Mouse (Mus musculus) heart, embryonic 14.5 days (tissue): ENCODE data around the gene Adsl. TPM values are rescaled to one million over a fixed set of nuclear protein-coding genes. Genes with fewer than 3 reads are reported as not detected.

Experiments
- ATAC-seq: fragments of 200-750 bp; cut with Nextera tagmentation; 2 replicates; pipeline ENCODE4 v1.8.0; 2017; ENCODE audit warnings: low read depth, moderate TSS enrichment; ENCODE audit not compliant: insufficient number of reproducible peaks, insufficient read depth, low FRiP score
- H3K27ac ChIP-seq, 2 experiments: fragments of 200-500 bp in 1 of 2; fragments of 300-500 bp in 1 of 2; sonication (generic) in 1 of 2; replicated peaks in 1 of 2; 2 replicates each; pipeline ENCODE4 v1.5.1; 2012 to 2014; ENCODE audit warnings: low read depth in 2 of 2, low read length in 2 of 2, control low read depth in 1 of 2, mild to moderate bottlenecking in 1 of 2, mixed read lengths in 1 of 2; ENCODE audit not compliant: control insufficient read depth in 1 of 2, insufficient read depth in 1 of 2
- H3K27me3 ChIP-seq: fragments of 300-500 bp; sonication (generic); 2 replicates; pipeline ENCODE4 v1.6.1; 2014; ENCODE audit warnings: mild to moderate bottlenecking, low read length, control low read depth; ENCODE audit not compliant: control insufficient read depth, insufficient read depth
- H3K36me3 ChIP-seq: fragments of 300-500 bp; sonication (generic); 2 replicates; pipeline ENCODE4 v1.6.1; 2014; ENCODE audit warnings: mild to moderate bottlenecking, control low read depth, low read length, mixed read lengths; ENCODE audit not compliant: control insufficient read depth, insufficient read depth
- H3K4me1 ChIP-seq, 2 experiments: fragments of 200-500 bp in 1 of 2; fragments of 300-500 bp in 1 of 2; sonication (generic) in 1 of 2; 2 replicates each; pipeline ENCODE4 v1.6.1; 2012 to 2014; ENCODE audit warnings: low read length in 2 of 2, control low read depth in 1 of 2, mixed read lengths in 1 of 2; ENCODE audit not compliant: control insufficient read depth in 2 of 2, insufficient read depth in 2 of 2
- H3K4me2 ChIP-seq: fragments of 300-500 bp; sonication (generic); 2 replicates; pipeline ENCODE4 v1.6.1; 2014; ENCODE audit warnings: mild to moderate bottlenecking, low read length
- H3K4me3 ChIP-seq, 2 experiments: fragments of 200-500 bp in 1 of 2; fragments of 300-500 bp in 1 of 2; sonication (generic) in 1 of 2; 2 replicates each; pipeline ENCODE4 v1.5.1; 2012 to 2014; ENCODE audit warnings: low read length in 2 of 2, mild to moderate bottlenecking in 2 of 2, control low read depth in 1 of 2, low read depth in 1 of 2, moderate library complexity in 1 of 2; ENCODE audit not compliant: control insufficient read depth in 1 of 2, insufficient read depth in 1 of 2
- H3K9ac ChIP-seq: fragments of 300-500 bp; sonication (generic); 2 replicates; pipeline ENCODE4 v1.6.1; 2014; ENCODE audit warnings: mild to moderate bottlenecking, low read length
- H3K9me3 ChIP-seq: fragments of 300-500 bp; sonication (generic); 2 replicates; pipeline ENCODE4 v1.6.1; 2016; ENCODE audit warnings: low read length, control low read depth; ENCODE audit not compliant: control insufficient read depth
- WGBS: fragments of 180-500 bp; shearing (Covaris S2); extraction: QIAGEN DNeasy Blood & Tissue Kit; methylation state at CpG from one replicate; pipeline ENCODE4 v1.1.7; 2014; 5-methylcytosine and 5-hydroxymethylcytosine counted together
- polyA plus RNA-seq: library from polyadenylated mRNA; unstranded; fragments of >200 nt; fragmentation: Nextera tagmentation; extraction: Ambion mirVana; gene quantifications from 2 replicates; pipeline ENCODE4 v1.2.1, GENCODE M21; 2014

Adsl gene
- polyA plus RNA-seq, 1 experiment from 2014 or later = 149 TPM

DNA sequence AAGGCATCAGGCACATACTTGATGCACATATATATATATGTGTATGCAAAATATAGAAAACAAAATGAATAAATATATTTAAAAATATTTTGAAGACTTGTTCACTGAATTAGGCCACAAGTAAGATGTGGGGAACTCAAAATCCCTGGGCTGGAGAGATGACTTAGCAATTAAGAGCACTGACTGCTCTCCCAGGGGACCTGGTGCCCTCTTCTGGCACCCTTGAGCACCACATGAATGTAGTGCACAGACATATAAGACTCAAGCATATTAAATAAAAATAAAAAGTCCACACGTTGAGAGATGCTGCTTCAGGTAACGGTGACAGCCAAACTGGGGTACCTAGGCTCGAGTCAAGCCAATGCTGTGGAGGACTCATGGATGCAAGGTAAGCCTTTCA is 2.4 kb upstream of the Adsl start:
- Histone ChIP-seq H3K4me1 (peaks cover 5 to 13% of the 10 kb centered on the region in 2 experiments; a peak in 3 of 4 replicates), H3K9ac (no peak overlapping the region), H3K9me3 (no peaks in the 10 kb centered on the region), H3K4me2 (no peak overlapping the region), H3K4me3 (no peak overlapping the region), H3K36me3 (peaks cover 10% of the 10 kb centered on the region; the same call in 1 of the 2 replicates), H3K27ac (no peak overlapping the region), H3K27me3 (no peaks in the 10 kb centered on the region)
- ATAC-seq = no peak
- 52% methylated on average over 3 of the region's 3 CpGs for WGBS

DNA sequence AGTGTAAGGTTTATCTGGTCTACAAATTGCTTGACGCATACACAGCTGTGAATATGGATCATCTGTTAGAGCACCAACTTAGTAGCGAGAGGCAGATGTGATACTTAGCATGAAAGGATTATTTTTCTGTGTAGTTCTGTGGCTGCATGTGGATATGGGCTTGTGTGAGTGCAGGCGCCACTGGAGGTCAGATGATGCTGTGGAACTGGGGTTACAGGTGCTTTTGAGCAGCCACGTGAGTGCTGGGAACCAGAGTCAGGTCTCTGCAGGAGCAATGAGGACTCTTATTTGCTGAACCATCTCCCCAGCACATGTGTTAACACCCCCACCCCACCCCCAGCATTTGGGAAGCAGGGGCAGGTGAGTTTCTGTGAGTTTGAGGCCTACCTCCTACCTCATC is 1.1 kb downstream of the Adsl start:
- peak overlapping the region; percentile 87 for H3K4me2 ChIP-seq
- peak overlapping the region; percentile 86 for H3K9ac ChIP-seq
- H3K27me3 ChIP-seq = no peaks in the 10 kb centered on the region
- H3K27ac ChIP-seq = no peak overlapping the region
- peaks cover 32% of the 10 kb centered on the region for H3K36me3 ChIP-seq
- H3K9me3 ChIP-seq = no peaks in the 10 kb centered on the region
- ATAC-seq = no peak
- H3K4me1 ChIP-seq = peaks cover 5 to 13% of the 10 kb centered on the region in 2 experiments; a peak in 3 of 4 replicates
- 56% methylated on average over 4 of the region's 4 CpGs for WGBS
- peak overlapping the region; percentile 79 to 81; a peak in 3 of 4 replicates for H3K4me3 ChIP-seq

DNA sequence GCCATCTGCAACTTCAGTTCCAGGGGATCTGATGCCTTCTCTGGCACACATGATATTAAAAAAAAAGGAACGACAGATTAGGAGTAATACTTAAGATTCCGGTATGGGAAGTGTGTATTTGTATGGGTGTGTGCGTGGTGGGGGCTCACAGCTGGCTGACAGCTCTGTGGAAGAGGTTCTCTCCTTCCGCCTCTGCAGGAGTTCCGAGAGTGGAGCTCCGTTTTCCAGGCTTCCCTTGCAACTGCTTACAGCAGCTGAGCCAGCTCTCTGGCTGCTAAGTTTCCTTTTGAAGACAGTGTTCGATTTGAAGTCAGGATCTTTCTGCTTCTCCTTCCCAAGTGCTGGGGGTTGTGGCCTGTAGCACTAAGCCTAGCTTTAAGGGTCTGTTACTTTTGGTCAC is 1.8 kb downstream of the Adsl start:
- Histone ChIP-seq H3K36me3 (peaks cover 39% of the 10 kb centered on the region), H3K27ac (no peak overlapping the region), H3K9ac (no peak overlapping the region), H3K4me2 (peak overlapping the region; percentile 87; the same call in 1 of the 2 replicates), H3K4me1 (peaks cover 5 to 13% of the 10 kb centered on the region in 2 experiments; a peak in 3 of 4 replicates), H3K4me3 (no peak overlapping the region), H3K27me3 (no peaks in the 10 kb centered on the region), H3K9me3 (no peaks in the 10 kb centered on the region)
- no peak for ATAC-seq
- WGBS = 86% methylated on average over 7 of the region's 7 CpGs

DNA sequence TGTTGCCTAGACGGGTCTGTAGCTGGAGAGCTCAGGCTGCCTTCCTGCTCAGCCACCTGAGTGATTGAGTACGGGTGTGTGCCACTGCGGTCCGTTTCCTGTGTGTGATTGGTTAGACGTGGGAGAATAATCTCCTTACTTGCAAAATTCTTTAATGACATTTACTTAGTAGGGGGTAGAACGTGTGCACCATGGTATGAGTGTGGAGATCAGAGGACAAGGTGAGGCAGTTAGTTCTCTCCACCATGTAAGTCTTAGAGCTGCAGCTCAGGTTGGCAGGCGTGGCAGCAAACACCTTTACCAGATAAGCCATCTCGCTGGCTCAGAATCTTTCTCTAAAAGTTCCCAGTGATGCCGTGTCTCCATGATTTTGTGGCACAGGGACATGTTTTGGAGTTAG is 5.7 kb downstream of the Adsl start:
- no peak overlapping the region for H3K4me3 ChIP-seq
- no peak overlapping the region for H3K27ac ChIP-seq
- peaks cover 5 to 11% of the 10 kb centered on the region in 2 experiments; a peak in 3 of 4 replicates for H3K4me1 ChIP-seq
- peaks cover 77% of the 10 kb centered on the region for H3K36me3 ChIP-seq
- WGBS = 86% methylated on average over 9 of the region's 9 CpGs
- no peak overlapping the region for H3K9ac ChIP-seq
- no peaks in the 10 kb centered on the region for H3K9me3 ChIP-seq
- ATAC-seq = no peak
- H3K27me3 ChIP-seq = no peaks in the 10 kb centered on the region
- H3K4me2 ChIP-seq = no peak overlapping the region

DNA sequence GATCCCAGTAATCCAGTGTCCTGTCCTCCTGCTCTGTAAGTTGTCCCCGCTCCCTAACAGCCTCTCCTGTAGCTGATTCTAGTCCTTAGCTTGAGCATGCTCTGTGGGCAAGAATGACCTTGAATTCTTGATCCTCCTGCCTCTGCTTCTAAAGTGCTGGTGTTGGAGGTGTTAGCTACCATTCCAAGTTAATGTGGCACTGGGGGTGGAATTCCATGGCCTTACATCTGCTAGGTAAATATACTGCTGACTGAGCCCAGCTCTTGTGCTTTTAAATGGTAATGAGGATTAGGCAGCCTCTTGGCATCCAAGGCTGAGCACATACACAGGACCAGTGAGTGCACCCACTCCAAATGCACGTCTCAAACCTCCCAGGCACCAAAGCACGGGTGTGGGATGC is 6.6 kb downstream of the Adsl start:
- WGBS = 79% methylated on average over 3 of the region's 3 CpGs
- Histone ChIP-seq H3K27me3 (no peaks in the 10 kb centered on the region), H3K4me1 (peaks cover 0 to 2% of the 10 kb centered on the region in 2 experiments; a peak in 3 of 4 replicates), H3K9ac (no peak overlapping the region), H3K36me3 (peaks cover 85% of the 10 kb centered on the region), H3K27ac (no peak overlapping the region), H3K9me3 (no peaks in the 10 kb centered on the region), H3K4me3 (no peak overlapping the region), H3K4me2 (no peak overlapping the region)
- no peak for ATAC-seq

DNA sequence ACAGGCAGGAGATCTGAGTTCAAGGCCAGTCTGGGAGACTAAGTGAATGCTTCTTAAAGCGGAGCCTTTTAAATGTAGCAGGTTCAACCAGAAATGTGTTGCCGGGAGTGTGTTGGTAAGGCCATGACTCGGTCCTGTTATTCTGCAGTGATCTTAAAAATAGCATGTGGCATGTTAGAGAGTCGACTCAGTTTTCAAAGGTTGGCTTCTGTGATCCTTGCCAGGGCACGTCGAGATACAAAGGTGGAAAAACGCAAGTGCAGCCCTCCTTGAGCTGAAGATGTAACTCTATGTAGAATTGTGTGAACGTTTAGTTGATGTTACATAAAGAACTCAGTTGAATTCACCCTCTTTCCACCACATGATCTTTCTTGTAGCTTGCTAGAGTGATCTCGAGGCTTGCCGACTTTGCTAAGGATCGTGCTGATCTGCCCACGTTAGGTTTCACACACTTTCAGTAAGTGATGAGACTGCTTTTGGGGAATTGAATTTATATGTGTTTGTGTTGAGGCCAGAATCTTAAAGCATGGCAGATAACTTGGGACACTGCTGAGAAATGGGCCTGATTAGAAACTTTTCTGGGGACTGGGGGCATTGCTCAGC is 7.6 kb downstream of the Adsl start:
- H3K4me2 ChIP-seq = no peak overlapping the region
- no peak overlapping the region for H3K9ac ChIP-seq
- ATAC-seq = no peak
- H3K4me3 ChIP-seq = no peak overlapping the region
- H3K27me3 ChIP-seq = no peaks in the 10 kb centered on the region
- 80% methylated on average over 12 of the region's 12 CpGs for WGBS
- no peaks in the 10 kb centered on the region for H3K4me1 ChIP-seq
- H3K27ac ChIP-seq = no peak overlapping the region
- H3K36me3 ChIP-seq = peaks cover 90% of the 10 kb centered on the region
- H3K9me3 ChIP-seq = no peaks in the 10 kb centered on the region

DNA sequence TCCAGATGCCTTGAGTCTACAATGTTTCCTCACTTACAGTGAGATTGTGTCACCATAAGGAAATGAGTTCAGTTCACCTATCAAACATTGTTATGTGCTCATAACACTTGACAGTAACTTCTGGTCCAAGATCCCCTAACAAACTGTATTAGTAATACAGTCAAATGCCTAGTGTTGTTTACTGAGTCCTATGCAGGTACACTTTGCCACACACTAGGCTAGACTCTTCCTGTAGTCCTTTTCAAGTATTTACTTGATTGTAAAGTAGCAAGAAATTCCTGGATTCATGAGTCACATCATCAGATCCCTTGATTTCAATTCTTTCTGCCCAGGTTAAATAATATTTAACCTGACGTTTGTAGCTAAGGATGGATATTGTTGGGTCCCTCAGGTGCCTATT is 21.1 kb downstream of the Adsl start:
- Histone ChIP-seq H3K4me3 (no peak overlapping the region), H3K4me1 (peaks cover 0 to 12% of the 10 kb centered on the region in 2 experiments; a peak in 1 of 4 replicates), H3K9me3 (no peaks in the 10 kb centered on the region), H3K27me3 (no peaks in the 10 kb centered on the region), H3K36me3 (peaks cover 56% of the 10 kb centered on the region), H3K4me2 (no peak overlapping the region), H3K27ac (no peak overlapping the region), H3K9ac (no peak overlapping the region)
- 84% methylated on average over 1 of the region's 1 CpGs for WGBS
- no peak for ATAC-seq

DNA sequence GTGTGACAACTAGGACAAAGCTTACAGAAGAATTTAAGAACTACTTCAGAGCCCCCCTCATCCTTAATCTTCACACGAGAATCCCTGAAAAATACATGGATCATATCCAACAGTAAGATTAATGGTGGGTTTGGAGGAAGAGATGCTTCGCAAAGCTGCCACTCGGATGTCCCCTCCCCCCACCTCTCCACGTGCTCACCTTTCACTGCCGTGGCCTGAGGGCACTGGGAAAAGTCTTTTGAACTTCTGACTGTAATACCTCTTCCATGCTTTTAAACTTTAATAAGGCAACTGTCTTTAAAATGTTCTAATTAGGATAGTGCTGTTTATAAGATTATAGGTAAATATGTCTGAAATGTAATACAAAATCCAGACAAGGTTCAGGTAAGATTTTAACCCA is 26.0 kb downstream of the Adsl start:
- Histone ChIP-seq H3K9me3 (no peaks in the 10 kb centered on the region), H3K4me1 (peaks cover 0 to 12% of the 10 kb centered on the region in 2 experiments; a peak in 1 of 4 replicates), H3K9ac (no peak overlapping the region), H3K27me3 (no peaks in the 10 kb centered on the region), H3K4me2 (no peak overlapping the region), H3K36me3 (peaks cover 12% of the 10 kb centered on the region), H3K27ac (no peak overlapping the region), H3K4me3 (no peak overlapping the region)
- no peak for ATAC-seq
- WGBS = 56% methylated on average over 5 of the region's 5 CpGs
